Mouse (Mus musculus): Measurements from ENCODE around the gene Mpi. TPM values are rescaled to one million over a fixed set of nuclear protein-coding genes. Genes with fewer than 3 reads are reported as not detected.

Mpi gene
- polyA plus RNA-seq, 1 experiment from 2014 or later = 53.5 TPM

DNA sequence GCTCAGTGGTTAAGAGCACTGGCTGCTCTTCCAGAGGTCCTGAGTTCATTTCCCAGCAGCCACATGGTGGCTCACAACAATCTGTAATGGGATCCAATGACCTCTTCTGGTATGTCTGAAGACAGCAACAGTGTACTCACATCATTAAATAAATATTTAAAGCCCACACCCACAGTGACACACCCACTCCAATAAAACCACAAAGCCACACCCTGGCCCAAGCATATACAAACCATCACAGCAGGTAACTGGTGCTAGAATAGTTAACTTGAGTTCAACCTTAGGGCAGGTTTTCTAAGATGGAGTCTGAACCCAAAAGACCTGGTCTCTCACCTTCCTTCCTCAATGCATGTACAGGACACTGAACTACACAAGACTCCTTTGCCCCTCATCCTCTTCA, 57.6 kb downstream of the Mpi start:
- no peak overlapping the region for H3K4me2 ChIP-seq (ENCODE audit: low read length)
- no peak overlapping the region for H3K4me3 ChIP-seq (replicated peaks; ENCODE audit: low read depth, low read length)
- DNase-seq (no peak), ATAC-seq (ENCODE audit: low FRiP score, low TSS enrichment) (no peak)
- no peaks in the 10 kb centered on the region for H3K9me3 ChIP-seq (ENCODE audit: control insufficient read depth, low read length)
- no peak overlapping the region for H3K27ac ChIP-seq (replicated peaks; ENCODE audit: low read depth, low read length)
- peaks cover 3% of the 10 kb centered on the region; the same call in 1 of the 2 replicates for H3K27me3 ChIP-seq (ENCODE audit: control insufficient read depth, insufficient read depth, low read length)
- H3K4me1 ChIP-seq (ENCODE audit: control insufficient read depth, insufficient read depth, low read length) = peaks cover 5% of the 10 kb centered on the region; the same call in 1 of the 2 replicates
- no peaks in the 10 kb centered on the region for H3K36me3 ChIP-seq (ENCODE audit: control insufficient read depth, insufficient read depth, low read length)
- H3K9ac ChIP-seq (replicated peaks; ENCODE audit: low read length) = no peak overlapping the region

Other genes with a start within 250 kb of the Mpi start
- 19.9 and 22.9 TPM in 2 replicates for gene Ppcdc, start 112.6 kb downstream of the Mpi start, polyA plus RNA-seq (2014; fragmentation: Nextera tagmentation; extraction: Ambion mirVana)
- 98.9 and 109 TPM in 2 replicates for gene Scamp5, start 84.7 kb downstream of the Mpi start, polyA plus RNA-seq (2014; fragmentation: Nextera tagmentation; extraction: Ambion mirVana)
- 28.1 and 30.7 TPM in 2 replicates for gene Rpp25, start 48.7 kb downstream of the Mpi start, polyA plus RNA-seq (2014; fragmentation: Nextera tagmentation; extraction: Ambion mirVana)
- 832 and 924 TPM in 2 replicates for gene Cox5a, start 31.5 kb downstream of the Mpi start, polyA plus RNA-seq (2014; fragmentation: Nextera tagmentation; extraction: Ambion mirVana)
- gene Fam219b, start 15.2 kb downstream of the Mpi start, polyA plus RNA-seq (2014; fragmentation: Nextera tagmentation; extraction: Ambion mirVana) = 23.8 and 24.1 TPM in 2 replicates
- gene Scamp2, start 8.2 kb upstream of the Mpi start, polyA plus RNA-seq (2014; fragmentation: Nextera tagmentation; extraction: Ambion mirVana) = 48.2 TPM in 2 replicates
- 12.5 and 20.4 TPM in 2 replicates for gene Ulk3, start 36.7 kb upstream of the Mpi start, polyA plus RNA-seq (2014; fragmentation: Nextera tagmentation; extraction: Ambion mirVana)
- 0.74 and 0.96 TPM in 2 replicates for gene Cplx3, start 53.5 kb upstream of the Mpi start, polyA plus RNA-seq (2014; fragmentation: Nextera tagmentation; extraction: Ambion mirVana)
- gene Lman1l, start 68.0 kb upstream of the Mpi start, polyA plus RNA-seq (2014; fragmentation: Nextera tagmentation; extraction: Ambion mirVana) = not detected in 2 replicates
- 40.0 and 41.9 TPM in 2 replicates for gene Csk, start 100.9 kb upstream of the Mpi start, polyA plus RNA-seq (2014; fragmentation: Nextera tagmentation; extraction: Ambion mirVana)
- not detected in 2 replicates for gene Cyp1a2, start 130.9 kb upstream of the Mpi start, polyA plus RNA-seq (2014; fragmentation: Nextera tagmentation; extraction: Ambion mirVana)
- 0.08 TPM in 1 of 2 replicates, not detected in the other for gene Cyp1a1, start 135.2 kb upstream of the Mpi start, polyA plus RNA-seq (2014; fragmentation: Nextera tagmentation; extraction: Ambion mirVana)
- gene Edc3, start 155.8 kb upstream of the Mpi start, polyA plus RNA-seq (2014; fragmentation: Nextera tagmentation; extraction: Ambion mirVana) = 24.6 and 27.7 TPM in 2 replicates
- 66.3 and 68.7 TPM in 2 replicates for gene Clk3, start 213.1 kb upstream of the Mpi start, polyA plus RNA-seq (2014; fragmentation: Nextera tagmentation; extraction: Ambion mirVana)